Mouse (Mus musculus) limb, embryonic 14.5 days (tissue): ENCODE results near the gene Hoxa5. TPM values are rescaled to one million over a fixed set of nuclear protein-coding genes. Genes with fewer than 3 reads are reported as not detected.

ENCODE experiments used
- ATAC-seq: fragments of 200-750 bp; cut with Nextera tagmentation; 2 replicates; pipeline ENCODE4 v1.8.0; 2017; ENCODE audit warnings: low read depth, moderate number of reproducible peaks, moderate TSS enrichment; ENCODE audit not compliant: low FRiP score
- DNase-seq: peaks from one replicate; pipeline ENCODE4 v3.0.0-alpha.2; 2015; ENCODE audit warnings: low spot score
- H3K27ac ChIP-seq: fragments of 300-500 bp; sonication (generic); replicated peaks from 2 replicates; pipeline ENCODE4 v1.5.1; 2014; ENCODE audit warnings: low read depth, mild to moderate bottlenecking, low read length, moderate library complexity, mixed read lengths
- H3K27me3 ChIP-seq: fragments of 300-500 bp; sonication (generic); 2 replicates; pipeline ENCODE4 v1.6.1; 2014; ENCODE audit warnings: low read length, mixed read lengths; ENCODE audit not compliant: control insufficient read depth, insufficient read depth
- H3K36me3 ChIP-seq: fragments of 300-500 bp; sonication (generic); 2 replicates; pipeline ENCODE4 v1.6.1; 2014; ENCODE audit warnings: mild to moderate bottlenecking, low read length, moderate library complexity, mixed read lengths; ENCODE audit not compliant: control insufficient read depth, insufficient read depth
- H3K4me1 ChIP-seq: fragments of 300-500 bp; sonication (generic); 2 replicates; pipeline ENCODE4 v1.6.1; 2014; ENCODE audit warnings: antibody characterized with exemption, low read length, mixed read lengths; ENCODE audit not compliant: control insufficient read depth, insufficient read depth
- H3K4me2 ChIP-seq: fragments of 300-500 bp; sonication (generic); replicated peaks from 2 replicates; pipeline ENCODE4 v1.6.1; 2014; ENCODE audit warnings: low read depth, mild to moderate bottlenecking, low read length, moderate library complexity; ENCODE audit not compliant: severe bottlenecking
- H3K4me3 ChIP-seq: fragments of 300-500 bp; sonication (generic); replicated peaks from 2 replicates; pipeline ENCODE4 v1.5.1; 2014; ENCODE audit warnings: low read length
- H3K9ac ChIP-seq: fragments of 300-500 bp; sonication (generic); 2 replicates; pipeline ENCODE4 v1.6.1; 2014; ENCODE audit warnings: mild to moderate bottlenecking, low read depth, low read length, moderate library complexity; ENCODE audit not compliant: severe bottlenecking
- H3K9me3 ChIP-seq: fragments of 300-500 bp; sonication (generic); 2 replicates; pipeline ENCODE4 v1.6.1; 2016; ENCODE audit warnings: low read length; ENCODE audit not compliant: control insufficient read depth
- POLR2A ChIP-seq: fragments of 200-500 bp; IDR thresholded peaks from 2 replicates; pipeline ENCODE4 v1.8.0; 2012; ENCODE audit warnings: inconsistent platforms, mild to moderate bottlenecking, moderate library complexity, borderline replicate concordance; ENCODE audit not compliant: insufficient read depth, insufficient read length; ENCODE audit errors: extremely low read depth
- WGBS: fragments of 180-500 bp; shearing (Covaris S2); extraction: QIAGEN DNeasy Blood & Tissue Kit; methylation state at CpG from one replicate; pipeline ENCODE4 v1.1.7; 2014; 5-methylcytosine and 5-hydroxymethylcytosine counted together
- polyA plus RNA-seq, 2 experiments: library from polyadenylated mRNA; depleted of rRNA in 1 of 2; stranded (reverse) in 1 of 2; unstranded in 1 of 2; fragments of >200 nt; fragmentation: Nextera tagmentation in 1 of 2; extraction: Ambion mirVana in 1 of 2; gene quantifications; 2 replicates each; pipeline versions ENCODE4 v1.2.1 to v1.2.3; 2012 to 2014

The Hoxa5 gene
- polyA plus RNA-seq, 2 experiments: 3.4 to 11.0 TPM

DNA sequence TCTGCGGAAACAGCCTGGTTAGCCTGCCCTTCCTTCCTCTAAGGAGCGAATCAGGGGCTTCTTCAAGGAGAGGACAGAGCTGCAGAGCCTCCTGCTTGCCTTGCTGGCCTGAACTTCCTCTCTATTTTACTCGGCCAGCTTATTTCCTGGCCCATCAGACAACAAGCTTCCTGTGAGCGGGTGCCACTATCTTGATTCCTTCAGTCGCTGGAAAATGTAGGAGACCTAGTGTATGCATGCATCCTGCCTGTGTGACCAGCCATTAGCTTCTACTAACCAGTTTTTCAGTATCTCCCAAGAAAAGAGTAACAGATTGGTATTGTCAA lies 33.5 kb downstream of the Hoxa5 start:
- no peak for DNase-seq
- Histone ChIP-seq H3K4me2 (no peak overlapping the region), H3K36me3 (peaks cover 20% of the 10 kb centered on the region), H3K9ac (no peak overlapping the region), H3K27me3 (peaks cover 72% of the 10 kb centered on the region), H3K4me3 (no peak overlapping the region; the same call in 1 of the 2 replicates), H3K9me3 (no peaks in the 10 kb centered on the region), H3K4me1 (peaks cover 25% of the 10 kb centered on the region), H3K27ac (no peak overlapping the region)
- 41% methylated on average over 5 of the region's 5 CpGs for WGBS
- no peak for TF ChIP-seq POLR2A
- no peak for ATAC-seq

DNA sequence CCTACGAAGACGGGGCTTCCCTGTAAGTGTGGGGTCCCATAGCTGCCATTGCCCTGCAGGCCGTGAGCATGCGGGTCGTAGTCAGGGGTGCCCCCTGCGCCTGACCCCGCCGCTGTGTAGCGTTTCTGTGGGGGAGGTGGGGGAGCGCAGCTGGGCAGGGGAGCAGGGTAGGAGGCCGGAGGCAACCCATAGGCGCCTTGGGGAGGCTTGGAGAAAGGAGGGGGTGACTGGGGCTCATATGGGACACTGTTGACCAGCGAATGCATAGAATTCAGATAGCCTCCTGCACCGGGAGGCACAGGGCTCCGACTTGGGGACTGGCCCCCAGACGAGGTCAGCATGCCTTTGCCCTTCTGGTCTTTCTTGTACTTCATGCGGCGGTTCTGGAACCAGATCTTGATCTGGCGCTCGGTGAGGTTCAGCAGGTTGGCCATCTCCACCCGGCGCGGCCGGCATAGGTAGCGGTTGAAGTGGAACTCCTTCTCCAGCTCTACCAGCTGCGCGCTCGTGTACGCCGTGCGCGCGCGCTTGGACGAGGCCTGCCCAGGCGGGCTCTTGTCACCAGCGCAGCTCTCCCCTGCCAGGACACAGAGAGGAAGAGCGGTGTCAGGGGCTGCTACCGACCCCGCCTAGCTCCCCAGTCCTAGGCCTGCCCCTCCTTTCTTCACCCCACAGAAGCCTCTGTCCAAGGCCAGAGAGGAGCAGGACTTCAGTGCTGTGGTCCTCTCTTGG lies 34.1 kb downstream of the Hoxa5 start:
- no peak for TF ChIP-seq POLR2A
- Histone ChIP-seq H3K4me2 (0 out of 2 replicates have a peak overlapping the region, but pooled peaks have one; percentile 7), H3K9me3 (no peaks in the 10 kb centered on the region), H3K4me1 (peaks cover 21% of the 10 kb centered on the region), H3K4me3 (no peak overlapping the region; the same call in 1 of the 2 replicates), H3K9ac (no peak overlapping the region), H3K36me3 (peaks cover 20% of the 10 kb centered on the region), H3K27me3 (peaks cover 76% of the 10 kb centered on the region), H3K27ac (no peak overlapping the region)
- WGBS: 49% methylated on average over 39 of the region's 40 CpGs
- no peak for DNase-seq
- ATAC-seq: no peak

DNA sequence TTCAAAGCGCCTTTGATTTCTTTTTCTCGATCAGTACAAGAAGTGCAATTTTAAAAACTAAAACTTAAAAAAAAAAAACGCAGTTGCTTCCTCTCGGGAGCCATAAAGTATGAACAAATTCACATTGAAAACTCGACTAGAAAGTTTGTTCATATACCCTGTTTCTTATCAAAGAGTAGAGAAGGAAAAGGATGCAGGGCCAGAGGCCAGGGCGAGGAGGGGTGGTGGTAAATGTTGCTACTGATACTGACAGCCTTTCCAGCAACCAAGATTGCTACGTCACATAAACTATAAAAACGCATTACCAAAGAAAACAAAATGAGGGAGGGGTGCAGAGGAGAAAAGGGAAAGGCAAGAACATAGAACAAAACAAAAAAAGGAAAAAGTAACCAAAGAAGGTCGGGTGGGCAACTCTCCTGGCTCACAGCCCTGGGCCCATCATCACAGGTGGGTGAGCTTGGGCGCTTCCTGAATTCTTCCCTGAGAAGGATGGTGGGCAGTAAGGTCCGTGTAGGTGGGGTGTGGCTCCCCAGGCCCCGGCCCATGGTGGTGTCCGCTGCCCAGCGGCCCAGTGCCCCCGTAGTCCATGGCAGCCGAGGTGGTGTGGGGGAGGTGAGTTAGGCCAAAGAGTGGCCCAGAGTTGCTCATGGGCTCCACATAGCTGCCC lies 34.8 kb downstream of the Hoxa5 start:
- 57% methylated on average over 16 of the region's 16 CpGs for WGBS
- H3K9ac ChIP-seq: no peak overlapping the region
- no peak overlapping the region for H3K27ac ChIP-seq
- peaks cover 21% of the 10 kb centered on the region for H3K4me1 ChIP-seq
- no peak for DNase-seq
- ATAC-seq: no peak
- peaks cover 20% of the 10 kb centered on the region for H3K36me3 ChIP-seq
- 0 out of 2 replicates have a peak overlapping the region, but pooled peaks have one; percentile 7 for H3K4me2 ChIP-seq
- H3K4me3 ChIP-seq: no peak overlapping the region
- peaks cover 75% of the 10 kb centered on the region for H3K27me3 ChIP-seq
- no peak for TF ChIP-seq POLR2A
- H3K9me3 ChIP-seq: no peaks in the 10 kb centered on the region

DNA sequence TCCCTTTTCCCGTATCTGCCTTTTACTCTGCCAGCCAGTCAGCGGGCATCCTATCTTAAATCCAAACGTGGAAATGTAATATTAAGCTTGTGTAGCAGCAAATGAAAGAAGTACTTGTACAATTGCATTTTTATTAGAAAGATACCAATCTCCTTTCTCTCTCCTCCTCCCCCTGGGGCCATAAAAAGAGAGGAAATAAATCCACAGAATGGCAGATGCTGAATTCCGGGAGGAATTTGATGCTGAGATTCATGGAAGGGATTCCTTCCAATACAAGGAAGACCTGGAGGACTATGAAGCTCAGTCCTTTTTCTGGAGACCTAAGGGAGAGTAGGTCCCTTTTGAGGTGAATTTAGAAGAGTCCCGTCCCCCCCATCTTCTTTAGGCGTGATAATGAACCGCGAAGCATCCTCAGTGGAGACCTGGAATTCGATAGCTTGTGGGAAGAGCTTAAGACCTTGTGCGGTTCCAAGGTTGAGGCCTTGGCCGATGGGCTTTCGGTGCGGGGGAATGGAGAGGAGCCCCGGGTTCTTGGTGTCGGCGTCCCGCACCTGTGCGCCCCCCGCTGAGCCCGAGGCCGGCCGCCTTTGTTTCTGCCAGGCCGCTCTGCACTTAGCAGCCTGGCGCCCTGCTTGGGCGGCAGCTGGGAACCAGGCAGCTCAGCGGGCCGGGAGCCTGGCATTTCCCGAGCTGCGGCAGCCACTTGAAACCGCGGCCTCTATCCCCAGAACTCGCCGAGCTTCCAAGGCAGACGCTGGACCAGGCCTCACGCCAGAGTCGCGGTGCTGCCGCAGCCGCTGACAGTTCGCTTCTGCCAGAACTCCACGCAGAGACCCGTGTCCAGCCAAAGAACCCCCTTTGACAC lies 36.0 kb downstream of the Hoxa5 start:
- Histone ChIP-seq H3K27me3 (peaks cover 79% of the 10 kb centered on the region), H3K4me3 (0 out of 2 replicates have a peak overlapping the region, but pooled peaks have one; percentile 5), H3K9me3 (no peaks in the 10 kb centered on the region), H3K4me2 (peak overlapping the region; percentile 20; the same call in 1 of the 2 replicates), H3K9ac (no peak overlapping the region), H3K4me1 (peaks cover 29% of the 10 kb centered on the region), H3K36me3 (peaks cover 20% of the 10 kb centered on the region), H3K27ac (no peak overlapping the region)
- DNase-seq (no peak), ATAC-seq (no peak)
- no peak for TF ChIP-seq POLR2A
- WGBS: 23% methylated on average over 34 of the region's 42 CpGs

DNA sequence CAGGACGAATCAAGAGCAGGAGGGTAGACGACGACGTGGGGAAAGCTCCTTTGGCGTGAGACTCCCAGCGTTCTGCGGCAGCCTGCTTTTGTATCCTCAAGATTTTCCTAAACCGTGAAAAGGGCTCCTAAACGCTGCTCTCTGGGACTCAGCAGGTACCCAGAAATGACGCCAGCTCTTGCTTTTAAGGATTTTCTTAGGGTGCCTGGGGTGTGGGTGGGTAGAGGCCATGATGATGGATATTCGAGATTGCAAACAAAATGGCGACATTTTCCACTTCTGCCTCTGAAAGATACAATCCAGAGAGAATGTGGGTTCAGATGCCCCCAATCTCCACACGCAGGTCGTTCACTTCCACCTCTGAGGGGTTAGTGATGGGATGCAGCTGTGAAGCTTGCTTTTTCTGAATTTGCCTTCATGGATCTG lies 36.6 kb downstream of the Hoxa5 start:
- Histone ChIP-seq H3K4me2 (no peak overlapping the region), H3K27ac (no peak overlapping the region), H3K36me3 (peaks cover 20% of the 10 kb centered on the region), H3K4me1 (peaks cover 24% of the 10 kb centered on the region), H3K4me3 (no peak overlapping the region), H3K27me3 (peaks cover 85% of the 10 kb centered on the region), H3K9ac (no peak overlapping the region), H3K9me3 (no peaks in the 10 kb centered on the region)
- DNase-seq (no peak), ATAC-seq (no peak)
- TF ChIP-seq POLR2A: no peak
- 40% methylated on average over 14 of the region's 14 CpGs for WGBS
